Mouse (Mus musculus): ENCODE data around the gene Stk32b.

DNA sequence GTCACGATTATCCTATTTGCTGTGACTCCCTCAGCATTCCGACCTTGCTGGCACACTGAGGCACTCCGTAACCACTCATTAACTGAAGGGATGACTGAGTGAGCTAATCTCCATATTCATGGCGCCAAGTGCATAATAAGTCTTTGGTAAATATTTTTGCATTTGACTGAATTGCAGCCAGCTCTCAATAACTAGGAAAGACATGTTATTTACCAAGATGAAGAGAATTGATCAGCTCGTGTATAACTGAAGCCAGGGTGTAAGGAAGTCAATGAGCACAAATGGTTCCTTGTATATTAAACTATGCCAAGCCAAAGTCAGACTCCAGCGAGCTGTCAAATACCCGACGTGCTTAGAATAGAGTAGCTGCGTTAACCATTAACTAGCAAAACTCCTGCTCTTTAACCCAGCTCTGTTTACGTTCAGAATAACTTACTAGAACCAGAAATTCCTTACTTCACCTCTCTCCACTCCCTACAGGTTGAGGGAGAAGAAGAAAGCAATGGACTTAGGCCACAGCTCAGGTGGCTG is 66.2 kb downstream of the Stk32b start:
- no peak for TF ChIP-seq GATA1 (IDR thresholded peaks at IDR 0.05; ENCODE audit: borderline replicate concordance, low read length)
- TF ChIP-seq FLI1 (IDR thresholded peaks at IDR 0.05; ENCODE audit: low read length), result no peak
